Mouse (Mus musculus) cerebellum, postnatal 14 days (tissue): ENCODE data around the gene Paxbp1.

Source experiments
- DNase-seq, 2 experiments: peaks; one replicate each; pipeline ENCODE4 v3.0.0; 2021; ENCODE audit warnings: mixed read lengths in 2 of 2

Gene Paxbp1

DNA sequence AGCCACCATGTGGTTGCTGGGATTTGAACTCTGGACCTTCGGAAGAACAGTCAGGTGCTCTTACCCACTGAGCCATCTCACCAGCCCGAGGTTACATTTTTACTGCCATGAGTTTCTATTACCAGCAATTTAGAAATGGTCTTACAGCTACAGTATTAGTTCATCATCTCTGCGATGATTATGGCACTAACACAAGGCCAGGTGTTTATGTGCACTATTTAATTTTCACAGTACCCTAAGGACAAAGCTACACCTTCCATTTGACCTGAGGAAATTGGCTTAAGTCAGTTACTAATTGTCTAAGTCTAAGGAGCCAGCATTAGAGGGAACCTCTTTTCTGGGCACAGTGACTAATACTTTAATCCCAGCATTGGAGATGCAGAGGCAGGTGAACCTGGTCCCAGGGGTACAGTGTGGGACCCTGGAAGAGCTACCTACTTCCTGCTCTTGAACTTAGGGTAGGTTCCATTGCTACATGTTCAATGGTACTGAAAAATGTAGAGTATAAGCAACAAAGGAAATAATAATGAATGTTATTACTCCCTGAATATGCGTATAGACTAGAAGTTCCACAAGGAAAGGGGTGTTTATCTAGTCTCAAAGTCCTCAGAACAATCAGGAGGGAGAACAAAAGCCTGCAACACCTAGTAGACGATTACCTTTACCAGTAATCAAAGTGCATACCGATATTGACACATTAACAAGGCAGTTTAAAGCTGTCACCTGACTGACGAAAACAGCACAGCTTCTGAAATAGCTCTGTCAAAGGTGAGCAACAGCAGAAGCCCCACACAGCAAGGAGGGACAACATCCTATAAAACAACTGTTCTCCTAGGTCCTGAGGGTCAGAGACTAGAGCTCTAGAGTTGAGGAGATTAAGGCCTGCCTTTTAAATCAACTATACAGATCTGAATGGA, 47.8 kb downstream of the Paxbp1 start:
- no peak for DNase-seq

DNA sequence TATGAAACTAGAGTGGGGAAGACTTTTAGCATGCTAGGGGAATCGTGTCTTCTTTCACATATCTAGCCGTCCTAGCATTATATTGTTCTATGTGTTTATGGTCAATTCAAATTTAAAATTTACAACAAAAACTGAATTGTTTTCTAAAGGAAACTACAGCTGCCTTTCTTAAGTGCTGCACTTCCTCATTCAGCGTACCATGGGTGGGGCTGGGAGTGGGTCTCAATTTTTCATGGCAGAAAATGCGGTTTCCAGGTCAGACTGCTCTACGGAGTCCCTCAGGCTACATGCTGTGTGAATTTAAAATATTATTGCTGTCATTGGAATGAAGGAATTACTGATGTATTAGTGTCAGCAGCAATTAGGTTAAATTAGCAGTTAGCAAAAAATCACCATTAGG, 48.8 kb downstream of the Paxbp1 start:
- no peak for DNase-seq

DNA sequence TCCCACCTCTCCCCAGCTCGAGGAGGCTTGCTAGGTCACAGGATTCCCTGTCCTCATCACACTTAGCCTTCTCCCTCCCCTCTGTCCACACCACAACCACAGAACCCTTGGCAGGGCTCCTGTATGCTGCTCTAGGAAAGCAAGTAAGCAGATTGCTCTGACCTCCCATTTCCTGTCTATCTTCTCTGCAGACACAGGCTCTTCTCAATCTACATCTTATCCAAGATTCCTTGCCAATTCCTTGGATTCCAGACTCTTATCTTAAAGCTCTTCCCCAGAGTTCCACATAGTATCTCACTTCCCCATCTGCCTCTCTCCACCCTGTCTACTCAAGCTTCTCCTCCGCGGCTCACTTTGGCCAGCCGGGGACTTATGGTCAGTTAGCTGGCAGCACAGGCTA, 49.3 kb downstream of the Paxbp1 start:
- peak; percentile 17 to 24 for DNase-seq

DNA sequence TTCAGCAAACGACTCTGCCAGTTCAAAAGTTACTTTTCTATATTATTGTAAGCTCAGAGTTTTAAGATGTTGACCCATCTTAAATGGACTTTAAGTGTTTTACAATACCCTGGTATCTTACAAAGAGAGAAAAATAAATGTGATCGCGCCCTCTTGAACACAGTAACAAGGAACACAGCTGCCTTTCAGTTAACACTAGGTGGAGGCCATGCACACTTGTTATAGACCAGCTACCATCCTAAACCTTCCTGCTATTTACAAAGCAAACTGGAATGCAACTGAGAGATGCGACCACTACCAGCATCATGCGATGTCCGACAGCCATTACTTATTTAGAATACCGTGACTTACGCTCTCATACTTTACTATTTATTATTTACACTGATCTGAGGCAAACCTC, 55.2 kb downstream of the Paxbp1 start:
- DNase-seq = no peak

DNA sequence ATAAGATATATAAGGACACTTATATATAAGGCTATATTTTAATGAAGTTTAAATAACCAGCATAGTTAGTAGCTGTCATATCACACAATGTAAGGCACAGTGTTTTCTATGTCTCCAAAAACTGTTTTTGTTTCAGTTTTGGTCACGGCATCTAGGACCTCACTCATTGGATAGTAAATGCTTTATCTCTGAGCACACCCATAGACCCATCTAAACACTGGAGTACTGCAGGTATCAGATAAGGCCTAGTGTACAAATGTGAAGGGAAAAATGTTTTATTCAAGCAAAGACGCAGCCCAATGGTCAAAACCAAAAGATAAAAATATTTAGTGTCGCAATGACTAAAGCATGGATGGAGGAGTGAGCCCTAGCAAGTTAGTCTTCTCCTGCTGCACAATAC, 55.7 kb downstream of the Paxbp1 start:
- no peak for DNase-seq

DNA sequence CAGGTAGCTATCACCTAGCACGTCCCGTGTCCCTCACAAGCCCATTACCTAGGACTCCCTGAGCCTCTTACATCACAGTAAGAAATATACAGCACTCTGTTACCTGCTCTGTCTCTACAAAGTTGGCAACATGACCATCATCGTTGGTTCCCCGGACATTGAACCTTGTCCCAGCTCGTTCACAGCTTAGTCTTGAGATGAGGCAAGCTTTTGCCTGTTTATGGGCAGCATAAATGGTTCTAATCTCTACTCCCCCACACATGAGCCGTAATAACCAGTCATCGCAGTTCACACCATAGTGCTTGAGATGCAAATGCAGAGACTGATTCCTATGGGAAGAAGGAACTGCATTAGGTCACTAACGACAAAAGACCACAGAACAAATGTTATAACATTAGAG, 56.3 kb downstream of the Paxbp1 start:
- no peak for DNase-seq

DNA sequence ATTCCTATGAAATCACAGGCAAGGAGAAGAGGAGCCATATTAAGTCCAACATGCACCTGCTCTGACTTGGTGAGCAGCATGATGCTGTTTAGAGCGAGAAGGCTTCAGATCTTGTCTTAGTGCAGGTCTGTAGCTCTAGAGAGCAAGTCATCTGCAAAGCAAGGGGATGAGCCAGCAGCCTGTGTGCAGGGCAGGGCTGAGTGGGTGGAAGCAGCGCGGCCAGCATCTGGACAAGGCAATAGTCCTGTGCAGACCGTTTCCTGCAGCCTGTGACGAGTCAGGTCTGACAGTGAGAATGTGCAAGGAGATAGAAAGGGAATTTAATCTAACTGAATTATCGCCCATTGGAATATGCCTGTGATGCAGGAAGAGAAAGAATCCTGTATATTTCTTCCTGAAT, 73.3 kb downstream of the Paxbp1 start:
- no peak for DNase-seq

DNA sequence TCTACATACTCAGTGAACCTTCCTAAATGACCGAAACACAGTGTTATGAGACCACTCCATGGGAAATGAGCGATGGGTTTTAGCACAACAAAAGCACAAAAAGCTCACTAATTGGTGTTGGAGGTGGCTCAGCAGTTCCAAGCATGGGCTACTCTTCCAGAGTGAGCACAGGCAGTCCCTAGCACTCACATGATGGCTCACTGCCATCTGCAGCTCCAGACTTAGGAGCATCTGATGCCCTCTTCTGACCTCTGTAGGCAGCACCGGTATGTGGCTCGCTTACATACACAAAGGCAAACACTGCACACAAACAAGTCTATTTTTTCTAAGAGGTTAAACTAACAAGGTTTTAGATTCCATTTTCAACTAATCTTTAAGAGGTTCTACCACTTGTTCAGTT, 78.1 kb downstream of the Paxbp1 start:
- DNase-seq = no peak

DNA sequence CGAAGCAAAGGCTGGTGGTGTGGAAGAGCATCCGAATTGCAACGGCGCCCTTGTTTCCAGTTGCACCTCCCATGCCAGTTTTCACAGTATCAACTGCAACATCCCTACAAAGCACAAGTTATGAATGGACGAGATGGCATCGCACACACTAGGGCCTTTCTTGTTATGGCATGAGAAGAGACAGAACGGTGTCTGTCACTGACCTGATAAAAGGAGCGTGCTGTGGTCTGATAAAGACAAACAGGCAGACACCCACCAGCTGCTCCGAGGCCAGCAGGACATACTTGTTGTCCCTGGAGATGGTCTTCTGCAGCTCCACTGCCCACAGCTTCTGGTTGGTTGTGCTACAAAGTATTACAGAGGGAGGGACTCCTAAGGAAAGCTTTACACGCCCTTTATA, 80.0 kb downstream of the Paxbp1 start:
- no peak for DNase-seq
